Mouse (Mus musculus): ENCODE data around the gene Aph1c. TPM values are rescaled to one million over a fixed set of nuclear protein-coding genes. Genes with fewer than 3 reads are reported as not detected.

Aph1c gene
- polyA plus RNA-seq (2015; fragmentation: Nextera tagmentation; extraction: Ambion mirVana) = 36.8 and 44.0 TPM in 2 replicates

- Histone ChIP-seq H3K27me3 (replicated peaks; ENCODE audit: control insufficient read depth, insufficient read depth, low read length) (no peaks in the 10 kb centered on the region), H3K9ac (ENCODE audit: low read depth, low read length) (peak within 1 kb of the TSS; percentile 57), H3K36me3 (ENCODE audit: control insufficient read depth, insufficient read depth) (no peaks in the 10 kb centered on the region), H3K4me3 (ENCODE audit: low read depth, low read length) (peak within 1 kb of the TSS; percentile 65), H3K27ac (ENCODE audit: low read depth, low read length) (peak within 1 kb of the TSS; percentile 50), H3K9me3 (ENCODE audit: control insufficient read depth) (no peaks in the 10 kb centered on the region), H3K4me2 (replicated peaks; ENCODE audit: low read depth) (peak within 1 kb of the TSS; percentile 96), H3K4me1 (replicated peaks; ENCODE audit: control insufficient read depth, insufficient read depth, low read length) (peaks cover 10% of the 10 kb centered on the region; the same call in 1 of the 2 replicates)
- under 1% methylated on average over 58 of the region's 58 CpGs for WGBS
- TF ChIP-seq CTCF (IDR thresholded peaks at IDR 0.05; ENCODE audit: low read depth) = no peak
- ATAC-seq = peak; percentile 99
Measured at GRCm38 (mm10) chr9:66834318-66835096, at the start of gene Aph1c. TSS of gene Aph1c (minus strand) at chr9:66834726.

GRCm38 (mm10) chr9:66883500-66883899 lies 49.0 kb upstream of the Aph1c start:
- no peak overlapping the region for H3K4me3 ChIP-seq (ENCODE audit: low read depth, low read length)
- TF ChIP-seq CTCF (IDR thresholded peaks at IDR 0.05; ENCODE audit: low read depth) = no peak
- no peak overlapping the region for H3K9ac ChIP-seq (ENCODE audit: low read depth, low read length)
- no peaks in the 10 kb centered on the region for H3K9me3 ChIP-seq (ENCODE audit: control insufficient read depth)
- no peak overlapping the region for H3K4me2 ChIP-seq (replicated peaks; ENCODE audit: low read depth)
- ATAC-seq = no peak
- H3K27me3 ChIP-seq (replicated peaks; ENCODE audit: control insufficient read depth, insufficient read depth, low read length) = no peaks in the 10 kb centered on the region
- H3K36me3 ChIP-seq (ENCODE audit: control insufficient read depth, insufficient read depth) = no peaks in the 10 kb centered on the region
- H3K4me1 ChIP-seq (replicated peaks; ENCODE audit: control insufficient read depth, insufficient read depth, low read length) = peaks cover 14% of the 10 kb centered on the region; the same call in 1 of the 2 replicates
- H3K27ac ChIP-seq (ENCODE audit: low read depth, low read length) = no peak overlapping the region
- WGBS = 68% methylated on average over 5 of the region's 5 CpGs

- ATAC-seq = no peak
- H3K9me3 ChIP-seq (ENCODE audit: control insufficient read depth) = no peaks in the 10 kb centered on the region
- no peak overlapping the region for H3K4me2 ChIP-seq (replicated peaks; ENCODE audit: low read depth)
- H3K9ac ChIP-seq (ENCODE audit: low read depth, low read length) = no peak overlapping the region
- no peak overlapping the region for H3K4me3 ChIP-seq (ENCODE audit: low read depth, low read length)
- peaks cover 10% of the 10 kb centered on the region; the same call in 1 of the 2 replicates for H3K4me1 ChIP-seq (replicated peaks; ENCODE audit: control insufficient read depth, insufficient read depth, low read length)
- WGBS = 50% methylated on average over 8 of the region's 8 CpGs
- no peaks in the 10 kb centered on the region for H3K27me3 ChIP-seq (replicated peaks; ENCODE audit: control insufficient read depth, insufficient read depth, low read length)
- TF ChIP-seq CTCF (IDR thresholded peaks at IDR 0.05; ENCODE audit: low read depth) = no peak
- no peaks in the 10 kb centered on the region for H3K36me3 ChIP-seq (ENCODE audit: control insufficient read depth, insufficient read depth)
- H3K27ac ChIP-seq (ENCODE audit: low read depth, low read length) = no peak overlapping the region
Measured at GRCm38 (mm10) chr9:66882406-66882821, 47.9 kb upstream of the Aph1c start.

- ATAC-seq = no peak
- WGBS = 80% methylated on average over 3 of the region's 3 CpGs
- no peak overlapping the region for H3K4me2 ChIP-seq (replicated peaks; ENCODE audit: low read depth)
- H3K36me3 ChIP-seq (ENCODE audit: control insufficient read depth, insufficient read depth) = no peaks in the 10 kb centered on the region
- no peak for TF ChIP-seq CTCF (IDR thresholded peaks at IDR 0.05; ENCODE audit: low read depth)
- no peak overlapping the region for H3K9ac ChIP-seq (ENCODE audit: low read depth, low read length)
- no peak overlapping the region for H3K4me3 ChIP-seq (ENCODE audit: low read depth, low read length)
- H3K4me1 ChIP-seq (replicated peaks; ENCODE audit: control insufficient read depth, insufficient read depth, low read length) = peaks cover 9% of the 10 kb centered on the region; the same call in 1 of the 2 replicates
- H3K9me3 ChIP-seq (ENCODE audit: control insufficient read depth) = no peaks in the 10 kb centered on the region
- no peak overlapping the region for H3K27ac ChIP-seq (ENCODE audit: low read depth, low read length)
- H3K27me3 ChIP-seq (replicated peaks; ENCODE audit: control insufficient read depth, insufficient read depth, low read length) = no peaks in the 10 kb centered on the region
Measured at GRCm38 (mm10) chr9:66881858-66882257, 47.3 kb upstream of the Aph1c start.

- no peak for TF ChIP-seq CTCF (IDR thresholded peaks at IDR 0.05; ENCODE audit: low read depth)
- no peaks in the 10 kb centered on the region for H3K4me1 ChIP-seq (replicated peaks; ENCODE audit: control insufficient read depth, insufficient read depth, low read length)
- no peaks in the 10 kb centered on the region for H3K36me3 ChIP-seq (ENCODE audit: control insufficient read depth, insufficient read depth)
- no peak for ATAC-seq
- H3K9ac ChIP-seq (ENCODE audit: low read depth, low read length) = no peak overlapping the region
- WGBS = 79% methylated on average over 2 of the region's 2 CpGs
- no peak overlapping the region for H3K27ac ChIP-seq (ENCODE audit: low read depth, low read length)
- no peaks in the 10 kb centered on the region for H3K27me3 ChIP-seq (replicated peaks; ENCODE audit: control insufficient read depth, insufficient read depth, low read length)
- H3K4me3 ChIP-seq (ENCODE audit: low read depth, low read length) = no peak overlapping the region
- H3K4me2 ChIP-seq (replicated peaks; ENCODE audit: low read depth) = no peak overlapping the region
- no peaks in the 10 kb centered on the region for H3K9me3 ChIP-seq (ENCODE audit: control insufficient read depth)
Measured at GRCm38 (mm10) chr9:66880752-66881151, 46.2 kb upstream of the Aph1c start.

DNA sequence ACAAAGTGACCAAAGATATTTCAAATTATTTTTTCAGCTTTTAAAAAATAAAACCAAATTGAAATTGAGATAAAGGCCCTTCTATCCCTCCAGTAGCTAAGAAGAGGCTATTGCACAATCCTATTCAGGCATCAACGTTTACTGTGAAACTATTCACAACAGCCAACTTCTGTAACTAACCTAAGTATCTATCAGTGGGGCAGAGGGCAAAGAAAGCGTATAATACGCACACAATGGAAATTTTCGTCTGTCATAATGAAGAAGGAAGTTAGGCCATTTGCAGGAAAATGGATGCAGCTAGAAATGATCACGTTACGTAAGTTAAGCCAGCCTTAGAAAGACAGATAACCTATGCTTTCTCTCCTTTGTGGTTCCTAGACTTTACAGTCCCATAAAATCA lies 45.0 kb upstream of the Aph1c start:
- H3K4me2 ChIP-seq (replicated peaks; ENCODE audit: low read depth) = no peak overlapping the region
- no peak overlapping the region for H3K4me3 ChIP-seq (ENCODE audit: low read depth, low read length)
- WGBS = 61% methylated on average over 6 of the region's 6 CpGs
- H3K9ac ChIP-seq (ENCODE audit: low read depth, low read length) = no peak overlapping the region
- H3K27me3 ChIP-seq (replicated peaks; ENCODE audit: control insufficient read depth, insufficient read depth, low read length) = no peaks in the 10 kb centered on the region
- 0 out of 2 replicates have a peak, but pooled peaks cover 4% of the 10 kb centered on the region for H3K9me3 ChIP-seq (ENCODE audit: control insufficient read depth)
- H3K27ac ChIP-seq (ENCODE audit: low read depth, low read length) = no peak overlapping the region
- no peak for TF ChIP-seq CTCF (IDR thresholded peaks at IDR 0.05; ENCODE audit: low read depth)
- no peaks in the 10 kb centered on the region for H3K4me1 ChIP-seq (replicated peaks; ENCODE audit: control insufficient read depth, insufficient read depth, low read length)
- H3K36me3 ChIP-seq (ENCODE audit: control insufficient read depth, insufficient read depth) = no peaks in the 10 kb centered on the region
- ATAC-seq = no peak
